In the genomic region with DNA sequence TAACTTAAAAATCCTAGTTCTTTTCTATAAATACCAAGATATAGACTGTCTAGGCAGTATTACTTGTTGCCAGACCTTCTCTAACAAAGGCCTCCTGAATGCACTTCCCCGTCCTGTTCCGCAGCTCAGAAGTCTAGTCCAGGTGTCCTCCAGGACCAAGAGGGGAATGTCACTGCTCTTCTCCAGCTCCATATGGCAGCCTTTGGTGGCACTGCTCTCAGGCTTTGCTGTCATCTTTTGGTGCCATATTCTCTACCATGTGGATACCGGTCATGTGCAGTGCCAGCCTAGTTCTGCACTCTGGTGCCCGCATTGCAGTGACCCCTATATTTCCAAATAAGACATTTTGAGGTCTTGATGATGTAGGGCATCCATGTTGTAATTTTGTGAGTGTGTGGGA, we compare ENCODE assay signal across 23 mouse cellular contexts. TPM values are rescaled to one million over a fixed set of nuclear protein-coding genes. Genes with fewer than 3 reads are reported as not detected.
DNase-seq lines count a peak whose midpoint lies in the region.
"Had no signal": no experiment of that assay in that cellular context is flagged by ENCODE, and none has a peak within 500 bp of the region (broad histone marks: within the 10 kb centered on the region; RNA-seq: fewer than 3 reads in every experiment).

No protein-coding gene starts in this region.

- DNase-seq in brain, adult 2 months (ENCODE audit: low read depth, low spot score): peak; percentile 76
- peak; percentile 60 for DNase-seq in cerebellum, adult 11-12 months
- DNase-seq in cerebellum, adult 9-10 months: peak; percentile 65
- DNase-seq in cerebellum, postnatal 25 days: peak; percentile 49 to 64
- no peak for DNase-seq in lung, postnatal 4 days
- no peak for DNase-seq in heart, adult 8-10 months (ENCODE audit: low spot score)
- DNase-seq in embryonic facial prominence, embryonic 10.5 days (ENCODE audit: low spot score): no peak
- DNase-seq: adrenal gland, adult 2 months; adrenal gland, postnatal 25 days; forebrain, postnatal 0 days; gastrocnemius, adult 2 months; gastrocnemius, postnatal 25 days; heart, postnatal 14 days; kidney, adult 11 months; kidney, adult 9 months had no signal

- no peaks in the 10 kb centered on the region for H3K36me3 ChIP-seq in embryonic facial prominence, embryonic 10.5 days (replicated peaks)
- H3K36me3 ChIP-seq: embryonic facial prominence, embryonic 13.5 days; forebrain, embryonic 12.5 days; heart, embryonic 10.5 days; hindbrain, embryonic 13.5 days had no signal

- no peaks in the 10 kb centered on the region for H3K27me3 ChIP-seq in embryonic facial prominence, embryonic 10.5 days (replicated peaks; ENCODE audit: low read depth, poor library complexity, severe bottlenecking)
- H3K27me3 ChIP-seq: CH12.LX; embryonic facial prominence, embryonic 13.5 days; forebrain, embryonic 12.5 days; hindbrain, embryonic 13.5 days; Patski had no signal

- H3K27ac ChIP-seq in embryonic facial prominence, embryonic 10.5 days (replicated peaks): no peak overlapping the region
- H3K27ac ChIP-seq: embryonic facial prominence, embryonic 13.5 days; forebrain, embryonic 12.5 days; gastrocnemius, adult 2 months; heart, embryonic 10.5 days; hindbrain, embryonic 13.5 days; hindbrain, postnatal 0 days had no signal

- H3K9me3 ChIP-seq in embryonic facial prominence, embryonic 10.5 days: no peaks in the 10 kb centered on the region
- H3K9me3 ChIP-seq: embryonic facial prominence, embryonic 13.5 days; forebrain, embryonic 12.5 days; heart, embryonic 10.5 days; hindbrain, embryonic 13.5 days had no signal

- WGBS in embryonic facial prominence, embryonic 10.5 days: 92% methylated on average over 4 of the region's 4 CpGs

- H3K4me3 ChIP-seq in embryonic facial prominence, embryonic 10.5 days: no peak overlapping the region
- H3K4me3 ChIP-seq: embryonic facial prominence, embryonic 13.5 days; forebrain, embryonic 12.5 days; gastrocnemius, adult 2 months; heart, embryonic 10.5 days; hindbrain, embryonic 13.5 days had no signal

- H3K4me1 ChIP-seq in embryonic facial prominence, embryonic 10.5 days: no peaks in the 10 kb centered on the region
- H3K4me1 ChIP-seq: embryonic facial prominence, embryonic 13.5 days; forebrain, embryonic 12.5 days; heart, embryonic 10.5 days; hindbrain, embryonic 13.5 days had no signal

RNA-seq across cellular contexts. Expression of a gene that starts 56.7 kb away (rescaled TPM):
- total RNA-seq in heart, adult 8-10 months (2022): under 1 TPM; 0.35 to 0.91 (median 0.54) TPM
- polyA plus RNA-seq in embryonic facial prominence, embryonic 10.5 days (2016; fragmentation: Nextera tagmentation; extraction: Ambion mirVana): 13.3 and 14.4 TPM in 2 replicates
- total RNA-seq: CH12.LX; gastrocnemius, adult 2 months; granulocyte monocyte progenitor cell, adult 5-6 weeks had no signal

Comparison
In these comparisons a context has a peak if more than half of its experiments do, and no peak if none do; other contexts are left out.
1. DNase-seq: peak in brain, adult 2 months (single experiment), cerebellum, adult 11-12 months (single experiment), cerebellum, adult 9-10 months (single experiment) and cerebellum, postnatal 25 days (2 of 2); none in lung, postnatal 4 days (0 of 2), heart, adult 8-10 months (single experiment) and embryonic facial prominence, embryonic 10.5 days (single experiment).